Mouse (Mus musculus) forebrain, embryonic 16.5 days (tissue): ENCODE measurements around the gene Dsn1. TPM values are rescaled to one million over a fixed set of nuclear protein-coding genes. Genes with fewer than 3 reads are reported as not detected.
A peak's percentile ranks its signal among the peaks of the same experiment; 100 is the strongest.

Experiments
- ATAC-seq: fragments of 200-750 bp; cut with Nextera tagmentation; 2 replicates; pipeline ENCODE4 v1.8.0; 2017; ENCODE audit warnings: mild to moderate bottlenecking, moderate library complexity
- H3K27ac ChIP-seq: fragments of 300-500 bp; sonication (generic); 2 replicates; pipeline ENCODE4 v1.5.1; 2014; ENCODE audit warnings: low read length, control low read depth
- H3K27me3 ChIP-seq: fragments of 300-500 bp; sonication (generic); replicated peaks from 2 replicates; pipeline ENCODE4 v1.6.1; 2014; ENCODE audit warnings: low read length; ENCODE audit not compliant: control insufficient read depth, insufficient read depth
- H3K36me3 ChIP-seq: fragments of 300-500 bp; sonication (generic); 2 replicates; pipeline ENCODE4 v1.6.1; 2014; ENCODE audit not compliant: control insufficient read depth, insufficient read depth
- H3K4me1 ChIP-seq: fragments of 300-500 bp; sonication (generic); replicated peaks from 2 replicates; pipeline ENCODE4 v1.6.1; 2014; ENCODE audit warnings: low read length; ENCODE audit not compliant: control insufficient read depth, insufficient read depth
- H3K4me2 ChIP-seq: fragments of 300-500 bp; sonication (generic); 2 replicates; pipeline ENCODE4 v1.6.1; 2014; ENCODE audit warnings: mild to moderate bottlenecking, low read length, control low read depth
- H3K4me3 ChIP-seq: fragments of 300-500 bp; sonication (generic); replicated peaks from 2 replicates; pipeline ENCODE4 v1.5.1; 2014; ENCODE audit warnings: mild to moderate bottlenecking, low read length, control low read depth
- H3K9ac ChIP-seq: fragments of 300-500 bp; sonication (generic); replicated peaks from 2 replicates; pipeline ENCODE4 v1.6.1; 2014; ENCODE audit warnings: low read depth, low read length, control low read depth
- H3K9me3 ChIP-seq: fragments of 300-500 bp; sonication (generic); 2 replicates; pipeline ENCODE4 v1.6.1; 2016; ENCODE audit warnings: low read length; ENCODE audit not compliant: control insufficient read depth
- WGBS: fragments of 180-500 bp; shearing (Covaris S2); extraction: QIAGEN DNeasy Blood & Tissue Kit; methylation state at CpG from one replicate; pipeline ENCODE4 v1.1.7; 2014; 5-methylcytosine and 5-hydroxymethylcytosine counted together
- polyA plus RNA-seq: library from polyadenylated mRNA; unstranded; fragments of >200 nt; fragmentation: Nextera tagmentation; extraction: Ambion mirVana; gene quantifications from 2 replicates; pipeline ENCODE4 v1.2.1, GENCODE M21; 2015

The Dsn1 gene
- polyA plus RNA-seq, 1 experiment from 2014 or later: 20.3 TPM

DNA sequence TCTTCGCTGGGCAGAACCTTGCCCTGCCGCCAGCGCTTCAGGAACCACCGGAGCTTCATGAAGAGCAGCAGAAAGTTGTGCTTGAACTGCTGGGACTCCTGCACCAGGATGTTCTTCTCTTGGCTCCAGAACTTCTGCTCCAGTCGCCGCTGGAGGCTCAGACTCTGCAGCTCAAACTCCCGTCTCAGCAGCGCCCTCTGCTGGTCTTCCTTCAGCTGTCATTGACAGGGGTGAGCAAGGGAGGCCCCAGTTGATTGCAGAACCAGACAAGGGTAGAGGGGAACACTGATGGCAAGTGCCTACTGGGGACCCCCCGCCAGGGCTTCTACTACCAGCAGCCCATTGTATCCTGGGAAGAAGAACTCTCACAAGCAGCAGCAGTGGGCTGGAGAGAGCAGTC lies 23.9 kb upstream of the Dsn1 start:
- WGBS: 38% methylated on average over 9 of the region's 9 CpGs
- Histone ChIP-seq H3K4me1 (no peaks in the 10 kb centered on the region), H3K4me2 (no peak overlapping the region), H3K27me3 (no peaks in the 10 kb centered on the region), H3K27ac (no peak overlapping the region), H3K4me3 (no peak overlapping the region), H3K36me3 (peaks cover 52% of the 10 kb centered on the region), H3K9ac (no peak overlapping the region), H3K9me3 (no peaks in the 10 kb centered on the region)
- peak; percentile 80 for ATAC-seq

DNA sequence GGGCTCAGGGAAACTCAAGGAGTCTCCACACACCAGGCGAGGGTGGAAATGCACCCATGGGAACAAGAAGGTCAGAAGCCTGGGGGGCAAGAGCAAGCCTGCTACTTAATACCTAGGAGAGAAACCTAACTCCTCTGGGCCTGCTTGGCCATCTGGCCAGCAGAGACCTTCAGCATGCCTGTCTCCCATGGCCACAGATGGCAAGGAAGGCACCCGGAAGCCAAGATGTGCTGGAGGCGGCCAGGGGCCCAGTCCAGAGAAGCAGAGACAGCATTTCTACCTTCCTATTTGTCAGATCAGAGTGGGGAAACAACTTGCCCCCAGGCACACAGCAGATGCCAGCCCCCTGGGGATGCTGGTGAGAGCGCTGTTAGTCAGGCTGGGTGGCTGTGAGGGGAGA lies 21.3 kb upstream of the Dsn1 start:
- Histone ChIP-seq H3K27me3 (no peaks in the 10 kb centered on the region), H3K9ac (no peak overlapping the region), H3K4me3 (no peak overlapping the region), H3K36me3 (peaks cover 74% of the 10 kb centered on the region), H3K4me1 (no peaks in the 10 kb centered on the region), H3K27ac (no peak overlapping the region), H3K4me2 (no peak overlapping the region), H3K9me3 (0 out of 2 replicates have a peak, but pooled peaks cover 5% of the 10 kb centered on the region)
- ATAC-seq: no peak
- 91% methylated on average over 4 of the region's 4 CpGs for WGBS

DNA sequence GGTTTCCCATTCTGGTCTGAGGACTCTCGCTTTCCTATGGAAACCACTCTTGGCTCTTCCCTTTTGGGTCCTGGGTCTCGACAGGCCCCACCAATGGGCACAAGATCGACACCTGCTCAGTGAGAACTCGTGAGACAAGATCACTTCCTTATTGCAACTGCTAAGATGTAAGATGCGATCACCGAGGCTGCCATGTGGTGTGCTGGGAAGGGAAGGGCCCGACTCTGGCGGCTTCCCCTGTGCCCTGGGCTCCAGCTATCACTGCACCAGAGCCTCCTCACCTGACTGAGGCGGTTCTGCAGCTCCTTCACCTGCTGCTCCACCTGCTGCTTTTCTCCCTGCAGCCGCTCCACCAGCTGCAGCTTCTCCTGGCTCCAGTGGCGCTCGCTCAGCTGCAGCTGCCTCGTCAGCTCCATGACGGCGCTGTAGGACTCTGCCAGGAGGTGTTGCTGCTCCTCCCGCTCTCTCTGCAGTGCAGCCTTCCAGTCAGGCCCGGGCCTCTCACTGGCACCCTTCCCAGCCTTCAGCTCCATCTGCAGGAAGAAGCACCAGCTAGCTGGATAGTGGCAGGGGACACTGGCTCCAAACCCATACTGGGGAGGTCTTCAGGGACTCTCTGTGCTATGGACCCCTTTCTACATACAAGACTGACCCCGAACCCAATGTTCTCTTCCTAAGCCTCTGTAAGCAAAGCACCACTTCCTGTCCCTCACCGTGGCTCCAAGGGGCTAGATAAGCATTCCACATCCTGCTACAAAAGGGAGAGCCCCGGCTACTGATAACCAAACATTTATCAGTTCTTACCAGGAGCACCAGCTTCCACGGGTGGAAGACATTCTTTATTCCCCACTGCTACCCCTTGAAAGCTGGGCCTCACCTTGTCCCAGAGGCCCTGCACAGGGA lies 20.4 kb upstream of the Dsn1 start:
- WGBS: 83% methylated on average over 21 of the region's 21 CpGs
- H3K4me1 ChIP-seq: no peaks in the 10 kb centered on the region
- H3K4me3 ChIP-seq: no peak overlapping the region
- H3K27ac ChIP-seq: no peak overlapping the region
- H3K9me3 ChIP-seq: 0 out of 2 replicates have a peak, but pooled peaks cover 5% of the 10 kb centered on the region
- no peaks in the 10 kb centered on the region for H3K27me3 ChIP-seq
- H3K4me2 ChIP-seq: no peak overlapping the region
- no peak overlapping the region for H3K9ac ChIP-seq
- peaks cover 75% of the 10 kb centered on the region for H3K36me3 ChIP-seq
- ATAC-seq: no peak

DNA sequence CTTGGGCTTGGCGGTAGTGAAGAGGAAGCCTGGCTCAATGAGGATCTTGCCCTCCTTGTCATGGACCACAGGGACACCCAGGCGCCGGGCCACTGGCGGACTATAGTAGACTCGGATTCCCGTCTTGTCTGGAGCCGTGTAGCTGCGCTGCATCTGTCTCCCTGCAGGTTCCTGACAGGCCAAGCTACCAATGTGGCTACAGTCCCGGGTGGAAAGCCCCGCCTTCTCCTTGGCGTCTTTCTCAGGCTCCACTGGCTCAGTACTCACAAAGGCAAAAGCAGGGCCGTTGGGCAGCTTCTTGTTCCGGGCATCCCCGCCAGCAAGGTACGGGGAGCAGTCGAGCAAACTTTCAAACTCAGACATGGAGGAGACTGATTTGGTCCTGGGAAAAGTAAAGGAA lies 14.2 kb upstream of the Dsn1 start:
- Histone ChIP-seq H3K27ac (no peak overlapping the region), H3K27me3 (no peaks in the 10 kb centered on the region), H3K9me3 (0 out of 2 replicates have a peak, but pooled peaks cover 5% of the 10 kb centered on the region), H3K9ac (no peak overlapping the region), H3K4me2 (no peak overlapping the region), H3K36me3 (peaks cover 65% of the 10 kb centered on the region), H3K4me1 (no peaks in the 10 kb centered on the region), H3K4me3 (no peak overlapping the region)
- WGBS: 93% methylated on average over 16 of the region's 16 CpGs
- no peak for ATAC-seq

DNA sequence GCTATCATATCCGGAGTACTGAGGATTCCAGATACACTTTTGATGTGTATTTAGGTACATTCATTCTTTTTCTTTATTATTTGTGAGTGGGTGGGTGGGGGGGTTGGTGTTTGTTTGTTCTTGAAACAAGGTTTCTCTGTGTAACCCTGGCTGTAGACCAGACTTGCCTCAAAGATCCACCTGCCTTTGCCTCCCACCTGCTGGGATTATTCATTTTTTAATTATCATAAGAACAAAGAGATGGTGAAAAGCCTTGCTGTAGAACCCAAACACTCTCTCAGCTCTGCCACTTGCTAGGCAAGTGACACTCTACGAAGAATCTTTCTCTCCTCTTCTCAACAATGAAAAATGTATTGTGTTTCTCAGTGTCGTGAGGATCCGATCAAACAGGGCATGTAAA lies 12.3 kb upstream of the Dsn1 start:
- Histone ChIP-seq H3K9me3 (no peaks in the 10 kb centered on the region), H3K27me3 (no peaks in the 10 kb centered on the region), H3K4me3 (no peak overlapping the region), H3K36me3 (peaks cover 57% of the 10 kb centered on the region), H3K9ac (no peak overlapping the region), H3K27ac (no peak overlapping the region), H3K4me1 (no peaks in the 10 kb centered on the region), H3K4me2 (no peak overlapping the region)
- 80% methylated on average over 4 of the region's 4 CpGs for WGBS
- no peak for ATAC-seq

DNA sequence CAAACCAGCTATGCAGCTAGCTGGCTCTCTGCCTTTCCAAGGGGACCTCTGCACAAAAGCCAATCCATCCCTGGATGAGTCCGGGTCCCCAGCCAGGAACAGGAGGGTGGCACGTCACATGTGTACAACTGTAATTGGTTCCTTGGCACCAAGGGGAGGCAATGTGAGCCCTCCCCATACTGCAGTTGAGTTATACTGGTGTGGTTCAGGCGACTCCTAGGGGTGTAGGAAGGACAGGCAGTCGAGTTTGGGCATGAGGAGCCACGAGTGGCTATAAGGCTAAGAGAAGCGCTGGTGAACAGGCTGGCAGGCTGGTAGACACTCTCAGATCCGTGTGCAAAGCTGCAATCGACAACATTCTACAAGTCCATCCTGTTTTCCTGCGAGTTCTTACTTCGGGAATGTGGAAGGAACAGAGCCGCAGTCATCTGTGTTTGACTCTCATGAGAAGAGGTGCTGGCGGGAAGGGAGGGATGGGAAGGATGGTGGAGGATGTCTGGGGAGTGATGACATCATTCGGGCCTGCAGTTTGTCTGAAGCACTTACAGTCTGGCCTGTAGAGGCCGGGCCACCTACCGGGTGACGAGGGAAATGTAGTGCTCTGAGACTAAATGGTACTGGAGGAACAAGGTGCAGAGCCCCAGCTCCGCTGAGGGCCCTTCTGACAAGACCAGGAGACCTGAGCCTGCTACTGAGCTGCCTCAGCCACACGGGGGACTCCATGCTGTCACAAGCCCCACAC lies 9.7 kb upstream of the Dsn1 start:
- no peak overlapping the region for H3K4me3 ChIP-seq
- no peak overlapping the region for H3K4me2 ChIP-seq
- no peak overlapping the region for H3K9ac ChIP-seq
- no peaks in the 10 kb centered on the region for H3K27me3 ChIP-seq
- peaks cover 35% of the 10 kb centered on the region for H3K36me3 ChIP-seq
- ATAC-seq: no peak
- no peak overlapping the region for H3K27ac ChIP-seq
- WGBS: 85% methylated on average over 18 of the region's 18 CpGs
- H3K4me1 ChIP-seq: no peaks in the 10 kb centered on the region
- H3K9me3 ChIP-seq: no peaks in the 10 kb centered on the region

DNA sequence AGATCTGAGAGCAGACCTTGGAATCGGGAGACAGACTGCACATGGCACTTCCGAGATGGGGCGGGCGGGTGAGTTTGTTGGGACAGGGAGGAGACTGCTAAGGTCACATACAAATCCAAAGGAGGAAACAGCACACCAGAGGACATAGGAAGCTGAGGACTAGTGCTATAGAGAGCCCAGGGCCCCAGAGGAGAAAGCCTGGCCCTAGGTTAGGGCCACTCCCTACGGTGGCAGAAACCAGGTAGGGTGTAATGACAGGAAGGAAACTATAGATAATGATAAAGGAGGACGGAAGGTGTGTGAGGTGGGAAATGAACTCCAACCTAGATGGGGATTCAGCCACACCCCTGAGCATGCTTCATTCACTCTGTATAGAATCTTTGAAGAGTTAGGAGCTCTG lies 5.4 kb upstream of the Dsn1 start:
- H3K9ac ChIP-seq: no peak overlapping the region
- no peak for ATAC-seq
- no peak overlapping the region for H3K27ac ChIP-seq
- WGBS: 94% methylated on average over 6 of the region's 6 CpGs
- no peaks in the 10 kb centered on the region for H3K9me3 ChIP-seq
- peaks cover 2% of the 10 kb centered on the region for H3K4me1 ChIP-seq
- peaks cover 9% of the 10 kb centered on the region for H3K36me3 ChIP-seq
- no peaks in the 10 kb centered on the region for H3K27me3 ChIP-seq
- H3K4me3 ChIP-seq: no peak overlapping the region
- H3K4me2 ChIP-seq: no peak overlapping the region

DNA sequence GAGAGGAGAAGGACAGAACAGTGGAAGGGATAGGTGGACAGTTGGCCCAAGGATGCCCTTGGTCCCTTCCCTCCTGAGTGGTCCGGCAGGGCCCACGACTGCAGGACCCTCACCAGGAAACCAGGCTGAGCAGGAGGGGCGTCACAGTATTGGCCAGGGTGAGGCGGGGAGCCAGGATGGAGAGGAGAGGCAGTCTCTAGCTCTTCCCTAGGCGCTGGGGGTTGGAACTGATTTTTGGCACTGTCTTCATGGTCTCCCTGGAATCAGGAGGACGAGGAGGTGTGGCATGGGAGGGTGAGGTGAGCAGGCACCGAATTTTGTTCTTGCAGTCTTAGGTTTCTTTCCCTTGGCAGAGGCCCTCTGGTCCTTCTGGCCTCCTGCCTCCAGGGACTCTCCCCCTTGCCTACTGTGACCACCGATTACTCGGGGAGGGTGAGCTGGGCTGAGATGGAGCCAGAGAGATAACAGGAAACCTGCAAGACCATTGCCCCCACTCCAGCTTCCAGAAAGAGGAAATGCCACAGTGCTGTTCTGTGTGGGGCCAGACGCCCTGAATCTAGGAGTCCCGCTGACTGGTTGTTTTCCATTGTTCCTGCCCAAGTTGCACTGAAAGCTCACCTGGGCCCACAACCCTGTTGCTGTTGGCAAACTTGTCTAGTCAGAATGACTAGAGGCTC lies 3.8 kb upstream of the Dsn1 start:
- 65% methylated on average over 11 of the region's 11 CpGs for WGBS
- H3K27ac ChIP-seq: no peak overlapping the region
- no peaks in the 10 kb centered on the region for H3K27me3 ChIP-seq
- H3K4me2 ChIP-seq: no peak overlapping the region
- no peak overlapping the region for H3K4me3 ChIP-seq
- peaks cover 4% of the 10 kb centered on the region for H3K36me3 ChIP-seq
- H3K9me3 ChIP-seq: no peaks in the 10 kb centered on the region
- ATAC-seq: no peak
- no peak overlapping the region for H3K9ac ChIP-seq
- H3K4me1 ChIP-seq: peaks cover 13% of the 10 kb centered on the region

DNA sequence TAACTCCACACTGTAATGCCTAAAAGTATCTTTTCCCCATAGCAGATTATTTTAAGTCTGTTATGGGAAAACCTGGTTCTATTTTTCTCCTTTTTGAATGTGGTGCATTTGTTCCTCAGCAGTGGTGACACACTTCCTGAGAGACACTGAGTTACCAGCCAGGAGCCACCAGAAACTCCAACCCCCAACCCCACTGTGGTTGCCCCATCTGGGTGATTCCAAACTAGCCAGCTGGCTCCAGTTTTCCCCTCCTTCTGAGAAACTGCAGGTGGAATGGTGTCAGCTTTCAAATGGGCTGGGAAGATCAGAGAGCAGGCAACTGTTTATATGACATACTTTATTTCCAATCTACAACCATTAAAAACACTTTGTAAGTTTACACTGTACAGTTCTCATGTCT lies 3.2 kb upstream of the Dsn1 start:
- H3K9me3 ChIP-seq: no peaks in the 10 kb centered on the region
- no peak overlapping the region for H3K4me3 ChIP-seq
- ATAC-seq: no peak
- no peak overlapping the region for H3K27ac ChIP-seq
- no peak overlapping the region for H3K9ac ChIP-seq
- no peaks in the 10 kb centered on the region for H3K27me3 ChIP-seq
- no peaks in the 10 kb centered on the region for H3K36me3 ChIP-seq
- H3K4me1 ChIP-seq: peaks cover 13% of the 10 kb centered on the region
- no peak overlapping the region for H3K4me2 ChIP-seq
